Mouse (Mus musculus): ENCODE measurements at regions not wholly inside any gene's neighbourhood (a gene's known extent, or its start where the extent isn't known, plus 50 kb on each side); places are given as distances from the start of the nearest gene placed in this dataset.

DNA sequence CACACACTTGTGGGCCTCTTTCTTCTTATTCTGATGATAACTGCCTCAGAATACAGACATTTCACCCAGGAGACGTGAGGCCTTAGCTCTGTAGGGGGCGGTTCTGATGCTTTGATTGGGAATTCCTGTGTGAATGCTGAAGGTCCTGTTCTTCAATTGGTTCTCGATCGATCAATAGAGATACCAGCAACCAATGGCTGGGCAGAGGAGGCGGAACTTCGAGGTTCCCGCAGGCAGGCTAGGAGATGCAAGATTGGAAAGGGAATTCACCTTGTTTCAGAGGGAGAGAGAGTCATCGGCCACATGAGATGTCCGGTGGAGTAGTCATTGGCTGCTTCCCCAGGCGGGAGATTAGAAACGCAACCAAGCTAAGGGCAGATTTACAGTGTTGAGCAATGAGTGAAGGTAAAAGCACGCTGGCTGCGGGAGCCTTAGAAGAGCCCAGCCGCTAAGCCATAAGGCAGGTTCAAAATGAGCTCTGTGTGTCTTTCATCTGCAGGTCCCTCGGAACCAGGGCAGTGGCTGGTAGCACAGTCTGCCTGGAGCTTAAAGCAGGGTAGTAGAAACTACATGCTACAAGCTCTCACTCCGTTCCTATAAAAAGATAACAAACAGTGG is 83.5 kb upstream of the Xcl1 start:
- TF ChIP-seq CTCF (IDR thresholded peaks at IDR 0.05; ENCODE audit: low read depth) (no peak), EP300 (IDR thresholded peaks at IDR 0.05; ENCODE audit: low read depth) (no peak)
